Mouse (Mus musculus) midbrain, embryonic 13.5 days (tissue): ENCODE measurements around the gene Spocd1. TPM values are rescaled to one million over a fixed set of nuclear protein-coding genes. Genes with fewer than 3 reads are reported as not detected.

Source experiments
- ATAC-seq: fragments of 200-750 bp; cut with Nextera tagmentation; 2 replicates; pipeline ENCODE4 v1.8.0; 2017; ENCODE audit warnings: mild to moderate bottlenecking, moderate TSS enrichment, moderate library complexity
- H3K27ac ChIP-seq: fragments of 300-500 bp; sonication (generic); 2 replicates; pipeline ENCODE4 v1.5.1; 2015; ENCODE audit warnings: inconsistent platforms, mild to moderate bottlenecking, moderate library complexity
- H3K27me3 ChIP-seq: fragments of 300-500 bp; sonication (generic); 2 replicates; pipeline ENCODE4 v1.6.1; 2015; ENCODE audit warnings: mild to moderate bottlenecking, inconsistent platforms
- H3K36me3 ChIP-seq: fragments of 300-500 bp; sonication (generic); 2 replicates; pipeline ENCODE4 v1.6.1; 2015; ENCODE audit warnings: mild to moderate bottlenecking, inconsistent platforms
- H3K4me1 ChIP-seq: fragments of 300-500 bp; sonication (generic); replicated peaks from 2 replicates; pipeline ENCODE4 v1.6.1; 2015; ENCODE audit warnings: inconsistent platforms
- H3K4me2 ChIP-seq: fragments of 300-500 bp; sonication (generic); replicated peaks from 2 replicates; pipeline ENCODE4 v1.6.1; 2015; ENCODE audit warnings: moderate library complexity, mild to moderate bottlenecking, inconsistent platforms
- H3K4me3 ChIP-seq: fragments of 300-500 bp; sonication (generic); replicated peaks from 2 replicates; pipeline ENCODE4 v1.5.1; 2015; ENCODE audit warnings: mild to moderate bottlenecking, inconsistent platforms
- H3K9ac ChIP-seq: fragments of 300-500 bp; sonication (generic); replicated peaks from 2 replicates; pipeline ENCODE4 v1.6.1; 2015; ENCODE audit warnings: mild to moderate bottlenecking, inconsistent platforms
- H3K9me3 ChIP-seq: fragments of 300-500 bp; sonication (generic); 2 replicates; pipeline ENCODE4 v1.6.1; 2016; ENCODE audit warnings: mild to moderate bottlenecking, inconsistent platforms
- WGBS: fragments of 180-500 bp; shearing (Covaris S2); methylation state at CpG from one replicate; pipeline ENCODE4 v1.1.7; 2015; 5-methylcytosine and 5-hydroxymethylcytosine counted together
- polyA plus RNA-seq: library from polyadenylated mRNA; unstranded; fragments of >200 nt; fragmentation: Nextera tagmentation; extraction: Ambion mirVana; gene quantifications from 2 replicates; pipeline ENCODE4 v1.2.1, GENCODE M21; 2015

The Spocd1 gene
- polyA plus RNA-seq, 1 experiment from 2014 or later: not detected

- H3K9ac ChIP-seq: no peak overlapping the region
- peak overlapping the region; percentile 21; the same call in 1 of the 2 replicates for H3K27ac ChIP-seq
- no peaks in the 10 kb centered on the region for H3K9me3 ChIP-seq
- no peaks in the 10 kb centered on the region for H3K36me3 ChIP-seq
- no peak overlapping the region for H3K4me3 ChIP-seq
- peaks cover 12% of the 10 kb centered on the region for H3K4me1 ChIP-seq
- no peaks in the 10 kb centered on the region for H3K27me3 ChIP-seq
- H3K4me2 ChIP-seq: no peak overlapping the region
- ATAC-seq: no peak
- WGBS: 90% methylated on average over 15 of the region's 15 CpGs
Observed at GRCm38 (mm10) chr4:129920542-129921313, 8.3 kb upstream of the Spocd1 start.

- no peak for ATAC-seq
- no peaks in the 10 kb centered on the region for H3K9me3 ChIP-seq
- H3K27ac ChIP-seq: 0 out of 2 replicates have a peak overlapping the region, but pooled peaks have one; percentile 21
- 73% methylated on average over 3 of the region's 3 CpGs for WGBS
- H3K4me1 ChIP-seq: peaks cover 12% of the 10 kb centered on the region
- H3K27me3 ChIP-seq: no peaks in the 10 kb centered on the region
- no peak overlapping the region for H3K9ac ChIP-seq
- H3K4me3 ChIP-seq: no peak overlapping the region
- H3K4me2 ChIP-seq: no peak overlapping the region
- H3K36me3 ChIP-seq: no peaks in the 10 kb centered on the region
Observed at GRCm38 (mm10) chr4:129921314-129921587, 7.8 kb upstream of the Spocd1 start.

GRCm38 (mm10) chr4:129924143-129924542 is 4.9 kb upstream of the Spocd1 start:
- H3K36me3 ChIP-seq: no peaks in the 10 kb centered on the region
- no peak for ATAC-seq
- no peaks in the 10 kb centered on the region for H3K9me3 ChIP-seq
- no peak overlapping the region for H3K4me3 ChIP-seq
- peaks cover 10% of the 10 kb centered on the region; the same call in 1 of the 2 replicates for H3K4me1 ChIP-seq
- WGBS: 87% methylated on average over 8 of the region's 8 CpGs
- no peak overlapping the region for H3K9ac ChIP-seq
- no peak overlapping the region for H3K4me2 ChIP-seq
- H3K27me3 ChIP-seq: no peaks in the 10 kb centered on the region
- H3K27ac ChIP-seq: no peak overlapping the region

- Histone ChIP-seq H3K9me3 (no peaks in the 10 kb centered on the region), H3K36me3 (no peaks in the 10 kb centered on the region), H3K9ac (no peak overlapping the region), H3K27ac (no peak overlapping the region), H3K4me2 (no peak overlapping the region), H3K4me1 (peaks cover 10% of the 10 kb centered on the region; the same call in 1 of the 2 replicates), H3K4me3 (no peak overlapping the region), H3K27me3 (no peaks in the 10 kb centered on the region)
- 85% methylated on average over 6 of the region's 6 CpGs for WGBS
- ATAC-seq: no peak
Observed at GRCm38 (mm10) chr4:129924694-129925093, 4.4 kb upstream of the Spocd1 start.

- Histone ChIP-seq H3K36me3 (no peaks in the 10 kb centered on the region), H3K4me3 (no peak overlapping the region), H3K9me3 (no peaks in the 10 kb centered on the region), H3K4me1 (peaks cover 4% of the 10 kb centered on the region; the same call in 1 of the 2 replicates), H3K27ac (no peak overlapping the region), H3K4me2 (no peak overlapping the region), H3K27me3 (no peaks in the 10 kb centered on the region), H3K9ac (no peak overlapping the region)
- no peak for ATAC-seq
- WGBS: 56% methylated on average over 8 of the region's 8 CpGs
Observed at GRCm38 (mm10) chr4:129926544-129926943, 2.5 kb upstream of the Spocd1 start.

DNA sequence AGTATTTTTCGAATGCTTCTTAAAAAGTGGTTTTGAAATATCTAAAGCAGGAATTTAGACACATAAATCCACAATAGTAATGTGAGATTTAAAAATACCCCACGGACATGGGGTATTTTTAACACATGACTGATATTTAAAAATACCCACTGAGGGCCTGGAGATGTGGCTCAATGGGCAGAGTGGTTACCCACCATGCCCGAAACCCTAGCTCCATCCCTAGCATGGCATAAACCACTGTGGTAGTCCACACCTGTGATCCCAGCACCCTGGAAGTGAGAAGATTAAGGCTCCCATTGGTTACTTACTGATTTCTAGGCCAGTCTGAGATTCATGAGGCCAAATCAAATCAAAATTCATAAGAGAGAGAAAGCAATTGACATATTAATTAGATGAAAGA is 2.0 kb upstream of the Spocd1 start:
- Histone ChIP-seq H3K36me3 (no peaks in the 10 kb centered on the region), H3K9ac (no peak overlapping the region), H3K4me3 (no peak overlapping the region), H3K27ac (no peak overlapping the region), H3K27me3 (no peaks in the 10 kb centered on the region), H3K4me1 (peaks cover 4% of the 10 kb centered on the region; the same call in 1 of the 2 replicates), H3K4me2 (no peak overlapping the region), H3K9me3 (no peaks in the 10 kb centered on the region)
- no peak for ATAC-seq
- WGBS: 84% methylated on average over 3 of the region's 3 CpGs

- Histone ChIP-seq H3K4me3 (no peak overlapping the region), H3K27ac (no peak overlapping the region), H3K27me3 (no peaks in the 10 kb centered on the region), H3K9me3 (no peaks in the 10 kb centered on the region), H3K9ac (no peak overlapping the region), H3K4me2 (peak overlapping the region; percentile 43), H3K36me3 (no peaks in the 10 kb centered on the region), H3K4me1 (peaks cover 4% of the 10 kb centered on the region; the same call in 1 of the 2 replicates)
- 8% methylated on average over 19 of the region's 19 CpGs for WGBS
- ATAC-seq: 0 out of 2 replicates have a peak, but pooled peaks have one; percentile 20
Observed at GRCm38 (mm10) chr4:129928124-129928751, 811 bp upstream of the Spocd1 start.

DNA sequence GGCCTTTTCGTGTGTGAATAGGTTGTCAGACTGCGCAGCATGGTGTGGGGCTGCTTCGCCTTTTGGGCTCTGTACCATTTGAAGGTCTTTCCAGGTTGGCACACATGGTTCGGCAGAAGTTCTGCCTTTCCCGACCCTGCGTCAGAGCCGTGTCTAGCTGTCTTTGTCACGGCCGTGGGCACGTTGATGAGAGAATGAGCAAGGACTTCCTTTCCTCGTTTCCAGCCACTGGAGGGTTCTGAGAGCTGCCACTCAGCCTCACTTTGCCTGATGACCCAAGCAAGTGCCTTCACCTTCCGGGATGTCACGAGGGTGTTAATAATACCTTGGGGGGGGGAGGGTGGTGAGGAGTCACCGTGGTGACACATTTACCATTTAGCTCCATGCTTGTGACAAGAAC is 4.6 kb downstream of the Spocd1 start:
- H3K36me3 ChIP-seq: no peaks in the 10 kb centered on the region
- H3K4me3 ChIP-seq: no peak overlapping the region
- H3K27me3 ChIP-seq: no peaks in the 10 kb centered on the region
- WGBS: 73% methylated on average over 14 of the region's 14 CpGs
- no peak overlapping the region for H3K4me2 ChIP-seq
- peaks cover 11% of the 10 kb centered on the region for H3K4me1 ChIP-seq
- no peak overlapping the region for H3K9ac ChIP-seq
- H3K27ac ChIP-seq: peak overlapping the region; percentile 19; the same call in 1 of the 2 replicates
- ATAC-seq: no peak
- H3K9me3 ChIP-seq: no peaks in the 10 kb centered on the region

- Histone ChIP-seq H3K27me3 (no peaks in the 10 kb centered on the region), H3K4me2 (no peak overlapping the region), H3K27ac (peak overlapping the region; percentile 19; the same call in 1 of the 2 replicates), H3K36me3 (no peaks in the 10 kb centered on the region), H3K4me1 (peaks cover 11% of the 10 kb centered on the region), H3K9ac (no peak overlapping the region; the same call in 1 of the 2 replicates), H3K4me3 (no peak overlapping the region), H3K9me3 (no peaks in the 10 kb centered on the region)
- ATAC-seq: peak; percentile 60
- WGBS: 63% methylated on average over 16 of the region's 16 CpGs
Observed at GRCm38 (mm10) chr4:129934177-129934855, 5.3 kb downstream of the Spocd1 start.

DNA sequence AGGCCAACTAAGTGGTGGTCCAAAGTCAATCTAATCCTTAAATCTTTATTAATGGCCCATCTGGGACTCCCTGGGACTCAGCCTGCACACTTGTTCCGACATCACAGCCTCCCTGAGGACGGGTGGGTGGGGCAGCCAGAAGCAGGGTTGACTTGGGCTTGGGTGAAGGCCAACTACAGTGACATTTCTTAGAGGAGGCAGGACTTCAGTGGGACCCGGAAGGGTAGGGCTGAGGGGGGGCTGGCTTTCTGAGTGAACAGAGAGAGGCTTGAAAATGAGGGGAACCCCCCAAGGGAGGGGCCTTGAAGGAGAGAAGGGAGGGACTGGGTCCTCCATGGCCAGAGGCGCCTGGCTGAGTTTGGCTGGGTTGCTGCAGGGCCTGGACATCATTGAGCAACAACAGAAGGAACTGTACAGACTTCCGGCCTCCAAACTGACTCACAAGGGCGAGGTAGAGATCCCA is 22.3 kb downstream of the Spocd1 start:
- Histone ChIP-seq H3K4me1 (no peaks in the 10 kb centered on the region), H3K27me3 (no peaks in the 10 kb centered on the region; the same call in 1 of the 2 replicates), H3K9me3 (no peaks in the 10 kb centered on the region), H3K9ac (no peak overlapping the region), H3K36me3 (no peaks in the 10 kb centered on the region), H3K27ac (no peak overlapping the region), H3K4me2 (no peak overlapping the region), H3K4me3 (no peak overlapping the region)
- ATAC-seq: no peak
- WGBS: 76% methylated on average over 6 of the region's 6 CpGs

DNA sequence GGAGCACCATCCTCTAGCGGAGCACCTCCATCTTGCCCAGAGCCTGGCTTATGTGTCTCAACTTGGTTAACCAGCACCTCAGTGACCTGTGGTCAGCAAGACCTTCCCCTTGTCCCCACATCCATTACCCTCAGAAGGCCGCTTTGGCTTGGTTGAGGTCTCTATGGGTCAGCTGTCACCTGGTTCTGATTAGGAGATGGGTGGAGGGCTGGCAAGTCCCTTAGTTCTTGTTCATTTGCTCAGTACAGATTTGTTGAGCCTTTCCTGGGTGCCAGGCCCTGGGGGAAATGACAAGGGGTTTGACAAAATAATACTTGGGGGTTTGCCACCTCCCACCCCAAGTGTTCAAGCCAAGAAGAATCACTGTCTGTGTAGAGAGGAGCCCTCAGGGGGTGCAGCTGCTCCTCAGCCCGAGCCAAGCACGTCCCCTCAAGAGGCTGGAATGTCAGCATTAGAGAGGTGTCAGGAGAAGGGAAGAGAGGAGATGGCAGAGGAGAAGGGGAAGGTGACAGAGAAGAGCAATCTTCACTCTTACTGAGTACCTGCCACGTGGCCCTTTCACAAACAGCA is 23.3 kb downstream of the Spocd1 start:
- Histone ChIP-seq H3K27ac (no peak overlapping the region), H3K36me3 (no peaks in the 10 kb centered on the region), H3K4me1 (no peaks in the 10 kb centered on the region), H3K9me3 (no peaks in the 10 kb centered on the region), H3K4me2 (no peak overlapping the region), H3K27me3 (no peaks in the 10 kb centered on the region; the same call in 1 of the 2 replicates), H3K9ac (no peak overlapping the region), H3K4me3 (no peak overlapping the region)
- WGBS: 67% methylated on average over 5 of the region's 5 CpGs
- no peak for ATAC-seq

DNA sequence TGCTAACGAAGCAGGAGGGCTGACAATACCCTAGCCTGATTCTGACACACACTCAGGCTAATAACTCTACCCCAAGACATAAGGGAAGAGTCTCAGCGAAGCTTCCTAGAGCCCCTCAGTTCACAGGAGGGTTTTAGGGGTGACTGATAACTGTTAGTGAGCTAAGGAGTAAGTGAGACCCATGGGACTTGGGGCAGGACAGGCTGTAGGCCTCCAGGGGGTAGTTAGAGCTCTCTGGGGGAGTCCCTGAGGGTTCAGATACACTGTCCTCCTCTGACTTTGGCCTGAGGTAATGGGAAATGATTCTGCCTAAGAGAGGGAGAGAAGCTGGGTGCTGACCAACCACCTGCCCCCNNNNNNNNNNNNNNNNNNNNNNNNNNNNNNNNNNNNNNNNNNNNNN is 25.5 kb downstream of the Spocd1 start:
- Histone ChIP-seq H3K9ac (no peak overlapping the region), H3K27me3 (no peaks in the 10 kb centered on the region; the same call in 1 of the 2 replicates), H3K4me3 (no peak overlapping the region), H3K27ac (no peak overlapping the region), H3K4me2 (no peak overlapping the region), H3K36me3 (no peaks in the 10 kb centered on the region), H3K9me3 (no peaks in the 10 kb centered on the region), H3K4me1 (peaks cover 4% of the 10 kb centered on the region; the same call in 1 of the 2 replicates)
- 43% methylated on average over 2 of the region's 2 CpGs for WGBS
- ATAC-seq: no peak
